Mouse (Mus musculus): ENCODE results near the gene Procr.

The Procr gene

DNA sequence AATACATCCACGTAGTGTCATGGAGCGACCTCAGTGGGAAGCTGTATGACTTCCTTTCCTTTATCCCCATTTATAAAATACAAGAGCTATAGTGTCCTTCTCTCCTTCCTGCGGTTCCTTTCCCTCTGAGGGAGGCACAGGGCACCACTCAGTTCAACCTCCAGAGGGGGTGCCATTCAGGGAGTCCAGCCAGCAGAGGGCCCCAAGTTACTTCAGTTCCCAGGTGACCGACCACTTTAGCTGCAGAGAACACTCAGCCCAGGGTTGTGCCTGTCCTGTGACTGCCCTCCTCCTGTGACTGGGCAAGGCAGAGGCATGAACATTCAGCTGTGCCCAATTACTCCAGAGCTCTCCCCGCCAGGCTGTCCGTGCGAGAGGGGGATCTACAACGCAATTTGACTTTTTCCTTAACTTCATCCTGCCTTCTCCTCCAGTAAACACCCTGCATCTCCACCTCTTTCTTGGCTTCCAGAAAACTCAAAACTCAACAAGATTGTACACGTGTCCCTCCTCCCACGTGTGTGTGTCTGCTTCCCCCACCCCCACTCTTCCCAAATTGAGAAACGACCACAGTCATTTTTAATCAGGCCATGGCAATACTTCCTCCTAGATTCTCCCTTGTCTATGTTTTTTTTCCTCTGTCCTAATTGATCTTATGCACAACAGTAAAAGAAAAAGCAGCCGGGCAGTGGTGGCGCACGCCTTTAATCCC is 6.1 kb downstream of the Procr start:
- no peak for DNase-seq

GRCm38 (mm10) chr2:155764679-155765418 is 13.9 kb downstream of the Procr start:
- peak; percentile 94 for DNase-seq

DNA sequence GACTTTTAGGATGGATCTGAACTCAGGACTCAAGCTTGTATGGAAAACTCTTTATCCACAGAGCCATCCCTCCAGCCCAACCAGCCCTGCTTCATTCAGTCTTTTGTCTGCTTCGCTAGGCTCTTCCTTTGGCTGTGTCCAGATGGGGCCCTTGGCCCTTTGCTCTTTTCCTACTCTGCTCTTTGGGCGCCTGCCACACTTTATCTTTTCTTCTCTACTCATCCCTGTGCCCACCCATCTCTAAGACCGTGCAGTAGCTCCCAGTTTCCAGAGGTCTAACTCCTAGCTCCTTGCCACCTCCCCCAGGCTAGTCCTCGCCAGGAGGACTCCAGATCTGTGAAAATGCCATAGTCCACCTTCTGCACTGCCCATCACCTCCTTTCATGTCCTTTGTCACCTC is 22.7 kb downstream of the Procr start:
- DNase-seq: no peak

- DNase-seq: no peak
Measured at GRCm38 (mm10) chr2:155774261-155774926, 23.5 kb downstream of the Procr start.

DNA sequence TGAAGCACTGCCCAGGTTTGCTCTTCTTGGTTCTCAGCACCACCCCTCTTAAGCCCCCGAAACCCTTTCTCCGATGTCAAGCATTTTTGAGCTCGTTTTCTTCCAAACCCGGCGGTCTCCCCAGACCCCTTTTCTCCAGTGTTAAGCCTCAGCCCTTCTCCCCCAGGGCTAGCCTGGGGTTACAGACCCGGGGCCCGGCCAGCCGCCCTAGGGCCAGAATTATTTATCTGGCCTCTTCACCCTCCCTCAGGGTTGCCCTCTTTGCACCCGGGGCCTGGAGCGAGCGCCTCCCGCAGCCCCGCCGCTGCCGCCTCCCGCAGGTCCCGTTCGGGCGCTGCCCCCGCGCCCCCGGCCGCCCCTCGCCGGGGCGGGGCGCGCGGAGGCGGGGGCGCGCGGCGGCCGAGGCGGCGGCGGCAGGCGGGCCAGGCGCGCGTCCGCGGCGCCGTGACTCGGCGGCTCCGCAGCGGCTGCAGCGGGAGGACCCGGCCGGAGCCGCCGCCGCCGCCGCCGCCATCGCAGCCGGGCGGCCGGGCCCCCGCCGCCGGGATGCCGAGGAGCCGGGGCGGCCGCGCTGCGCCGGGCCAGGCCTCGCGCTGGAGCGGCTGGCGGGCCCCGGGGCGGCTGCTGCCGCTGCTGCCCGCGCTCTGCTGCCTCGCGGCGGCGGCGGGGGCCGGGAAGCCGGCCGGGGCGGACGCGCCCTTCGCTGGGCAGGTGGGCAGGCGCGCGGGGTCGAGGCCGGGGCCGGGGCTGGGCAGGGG is 24.2 kb downstream of the Procr start, which contains the start of gene Mmp24:
Gene Mmp24 (plus strand): TSS at position 416 of the 758 bp plus-strand sequence.
- DNase-seq: no peak

- peak; percentile 92 for DNase-seq
Measured at GRCm38 (mm10) chr2:155775685-155776263, 24.9 kb downstream of the Procr start.

DNA sequence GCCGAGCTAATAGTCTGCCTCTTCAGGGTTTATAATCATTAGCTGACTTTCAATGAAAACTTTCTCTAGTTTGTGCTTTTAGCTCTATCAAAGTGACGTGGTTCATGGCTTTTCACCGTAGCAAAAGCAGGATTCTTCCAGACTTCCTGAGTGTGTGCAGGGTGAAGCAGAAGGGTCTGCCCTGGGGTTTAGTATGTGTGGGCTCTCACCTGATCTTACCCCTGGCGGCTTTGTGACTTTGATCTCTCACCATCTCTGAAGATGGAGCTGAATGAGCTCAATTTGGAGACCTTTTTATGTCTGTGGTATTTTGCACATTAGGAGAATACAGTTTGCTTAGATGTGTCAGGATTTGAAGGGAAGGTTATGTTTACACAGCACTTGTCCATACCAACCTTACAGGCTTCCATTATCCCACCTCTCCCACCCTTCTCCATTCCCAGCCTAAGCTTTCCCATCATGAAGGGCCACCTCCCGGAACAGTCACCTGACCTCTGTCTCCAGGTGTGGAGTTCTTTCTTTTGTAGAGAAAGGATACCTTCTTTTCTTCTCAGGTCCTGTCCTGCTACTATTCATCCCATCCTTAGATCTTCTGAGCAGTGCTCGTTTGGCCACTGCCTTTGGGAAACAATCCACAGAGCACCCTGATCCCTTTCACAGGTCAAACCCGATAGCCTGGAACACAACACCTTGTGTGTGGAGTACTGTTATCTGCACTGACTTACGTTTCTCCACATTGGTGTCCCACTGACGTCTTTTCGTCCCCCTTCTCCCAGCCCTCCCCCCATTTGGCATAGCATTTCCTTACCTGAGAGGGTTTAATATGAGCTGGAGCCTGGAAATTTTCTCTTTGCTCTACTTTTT is 26.1 kb downstream of the Procr start:
- no peak for DNase-seq

GRCm38 (mm10) chr2:155777688-155777985 is 26.7 kb downstream of the Procr start:
- DNase-seq: no peak

DNA sequence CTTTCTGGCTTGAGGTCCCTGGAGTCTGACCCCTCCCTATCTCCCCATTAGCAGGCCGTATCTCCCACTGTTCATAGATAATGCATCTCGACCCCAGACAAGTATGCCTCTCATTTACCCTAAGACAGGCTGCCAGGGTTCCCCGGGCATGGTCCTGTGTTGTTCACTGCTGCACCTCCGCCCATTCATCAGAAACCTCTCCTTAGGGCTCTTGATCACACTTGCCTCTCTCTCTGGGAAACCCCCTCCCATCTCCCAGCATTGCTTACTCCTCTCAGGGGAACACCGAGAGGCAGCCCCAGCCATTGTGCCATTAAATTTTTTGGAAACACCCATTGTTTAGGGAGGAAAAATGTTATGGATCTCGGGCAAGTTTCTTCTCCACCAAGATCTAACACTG is 27.1 kb downstream of the Procr start:
- DNase-seq: no peak

DNA sequence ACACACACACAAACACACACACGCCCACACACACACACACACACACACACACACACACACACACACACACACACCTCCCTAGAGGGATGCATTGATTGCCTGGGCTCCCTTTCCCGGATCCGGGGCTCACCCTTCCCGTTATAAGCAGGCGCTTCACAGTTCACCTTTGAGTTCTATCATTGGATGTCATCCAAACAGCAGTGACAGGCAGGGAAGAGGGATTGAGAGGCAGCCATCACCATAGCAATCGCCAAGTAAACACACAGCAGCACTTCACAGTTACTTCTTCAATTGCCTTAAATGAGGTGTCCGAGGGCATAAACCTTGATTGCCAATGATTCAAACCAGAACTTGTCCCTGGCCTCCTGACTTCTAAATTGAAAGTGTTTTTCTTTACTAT is 28.1 kb downstream of the Procr start:
- DNase-seq: no peak

DNA sequence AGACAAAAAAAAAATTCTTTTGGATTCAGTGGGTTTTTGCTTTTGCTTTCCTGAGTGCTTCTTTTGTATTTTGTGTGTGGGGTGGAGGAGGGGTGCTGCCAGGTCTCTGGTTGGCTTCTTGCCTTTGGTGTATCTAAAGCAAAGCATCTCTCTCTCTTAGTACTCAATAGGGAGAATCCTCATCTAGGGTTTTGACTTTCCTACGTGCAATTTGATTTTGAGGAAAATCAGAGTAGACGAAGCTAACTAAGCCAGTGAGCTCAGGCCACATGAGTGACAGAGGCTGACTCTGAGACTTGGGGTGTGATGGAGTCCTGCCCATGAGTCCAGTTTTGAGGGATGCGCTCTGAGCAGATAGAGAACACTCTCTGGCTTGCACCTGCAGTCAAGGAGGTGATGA is 28.6 kb downstream of the Procr start:
- no peak for DNase-seq

DNA sequence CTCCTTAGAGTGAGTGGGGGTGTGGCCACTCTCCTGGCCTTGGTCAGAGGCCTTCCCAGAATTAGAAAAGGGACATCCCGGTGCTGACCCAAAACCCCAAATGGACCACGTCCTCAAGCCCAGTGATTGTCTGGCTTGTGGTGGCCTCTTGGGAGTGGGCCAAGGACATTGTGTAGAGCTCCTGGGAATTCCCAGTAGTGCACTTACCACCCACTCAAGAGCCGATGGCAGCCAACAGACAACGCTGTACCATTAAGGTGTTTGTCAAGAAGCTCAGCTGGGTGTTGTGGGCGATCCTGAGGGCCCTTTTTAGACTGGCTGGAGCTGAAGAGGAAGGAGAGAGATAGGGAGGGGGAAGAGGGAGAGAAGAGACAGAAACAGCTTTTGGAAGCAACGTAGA is 33.6 kb downstream of the Procr start:
- DNase-seq: no peak

- no peak for DNase-seq
Measured at GRCm38 (mm10) chr2:155786905-155787304, 36.0 kb downstream of the Procr start.

- no peak for DNase-seq
Measured at GRCm38 (mm10) chr2:155787949-155788931, 37.3 kb downstream of the Procr start.

DNA sequence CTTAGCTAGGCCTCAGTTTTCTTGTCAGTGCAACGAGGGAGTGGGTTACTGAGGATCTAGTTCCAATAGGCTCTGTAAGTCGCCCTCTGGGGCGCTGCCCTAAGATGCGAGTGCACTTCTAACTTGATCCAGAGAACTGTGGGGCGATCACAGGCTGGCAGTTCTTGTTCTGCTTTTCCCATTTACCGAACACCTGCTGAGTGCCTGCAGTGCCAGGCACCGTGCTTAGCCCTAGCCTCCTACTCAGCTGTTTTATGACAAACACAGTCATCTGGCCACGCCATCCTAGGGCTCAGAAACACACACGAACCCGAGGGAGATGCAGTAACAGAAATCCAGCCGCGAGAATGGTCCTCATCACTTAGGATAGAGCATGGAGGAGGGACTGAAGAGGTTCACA is 42.0 kb downstream of the Procr start:
- no peak for DNase-seq

DNA sequence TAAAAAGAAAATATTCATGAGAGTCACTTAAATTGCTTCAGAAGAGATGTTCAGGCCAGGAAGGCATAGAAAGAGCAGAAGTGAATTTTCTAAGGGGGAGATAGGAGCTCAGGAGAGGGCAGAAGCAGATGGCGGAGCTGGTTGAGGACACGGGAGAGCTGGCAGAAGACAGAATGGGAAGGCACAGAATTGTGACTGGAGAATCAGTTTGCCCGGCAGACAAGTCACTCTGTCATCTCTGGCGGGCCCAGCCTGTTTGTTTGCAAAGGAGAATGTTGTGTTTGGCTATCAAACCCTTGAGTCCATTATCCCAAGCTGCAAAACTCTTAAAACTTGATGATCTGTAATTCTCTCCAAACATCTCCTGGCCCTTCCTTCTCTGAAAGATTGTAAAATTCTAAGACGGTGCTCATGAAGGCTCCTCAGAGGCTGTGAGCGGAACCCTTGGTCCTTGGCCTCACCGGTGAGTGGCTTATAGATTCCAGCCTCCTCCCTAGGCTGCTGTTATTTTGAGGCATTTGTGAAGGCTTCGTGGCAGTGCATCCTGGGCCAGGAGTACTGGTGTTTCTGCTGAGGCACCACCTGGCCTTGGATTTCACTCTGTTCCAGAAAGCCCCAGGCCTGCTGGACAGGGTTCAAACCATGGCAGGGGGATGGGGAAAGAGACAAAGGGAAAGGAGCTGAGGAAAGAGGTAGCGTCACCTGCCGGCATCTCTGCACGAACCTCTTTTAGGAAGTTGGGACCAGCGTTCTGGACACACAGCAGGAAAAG is 43.9 kb downstream of the Procr start:
- DNase-seq: no peak

- DNase-seq: no peak
Measured at GRCm38 (mm10) chr2:155798613-155799012, 47.7 kb downstream of the Procr start.

GRCm38 (mm10) chr2:155802761-155803160 is 51.8 kb downstream of the Procr start:
- no peak for DNase-seq

DNA sequence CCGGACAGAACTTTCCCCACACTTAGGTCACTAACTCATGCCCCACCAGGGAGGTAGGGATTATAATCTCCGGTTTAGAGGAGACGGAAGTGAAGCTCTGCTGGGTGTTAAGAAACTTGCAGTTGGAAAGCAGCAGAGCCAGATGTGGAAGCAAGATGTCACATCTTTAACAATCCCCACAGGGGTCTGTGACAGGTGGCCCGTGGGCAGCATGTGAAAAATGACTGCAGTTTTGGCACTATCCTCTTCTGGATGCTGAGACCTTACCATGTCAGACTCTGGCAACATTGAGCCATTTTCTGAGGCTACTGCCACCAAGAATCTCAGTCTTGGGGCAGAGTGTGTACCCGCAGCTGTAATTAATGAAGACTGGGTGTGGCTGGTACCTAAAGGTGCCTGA is 53.1 kb downstream of the Procr start:
- no peak for DNase-seq
